Mouse (Mus musculus) stomach, embryonic 15.5 days (tissue): Measurements from ENCODE around the gene Zfp788. TPM values are rescaled to one million over a fixed set of nuclear protein-coding genes. Genes with fewer than 3 reads are reported as not detected.

ENCODE experiments used
- polyA plus RNA-seq: library from polyadenylated mRNA; unstranded; fragments of >200 nt; fragmentation: Nextera tagmentation; extraction: Ambion mirVana; gene quantifications from 2 replicates; pipeline ENCODE4 v1.2.1, GENCODE M21; 2015

The Zfp788 gene
- polyA plus RNA-seq, 1 experiment from 2014 or later: 9.6 TPM

Other genes starting within 250 kb of the Zfp788 start
- 13.2 and 14.0 TPM in 2 replicates for gene AI987944, start 239.8 kb upstream of the Zfp788 start, polyA plus RNA-seq
- gene Vmn2r57, start 184.5 kb upstream of the Zfp788 start, polyA plus RNA-seq: 0.14 and 0.22 TPM in 2 replicates
- 0.08 and 0.14 TPM in 2 replicates for gene Gm20449, start 133.8 kb upstream of the Zfp788 start, polyA plus RNA-seq
- gene AW146154, start 133.3 kb upstream of the Zfp788 start, polyA plus RNA-seq: 10.9 and 11.4 TPM in 2 replicates
- gene Gm6871, start 59.5 kb upstream of the Zfp788 start, polyA plus RNA-seq: 0.09 TPM in 1 of 2 replicates, not detected in the other
- gene 2610021A01Rik, start 34.0 kb upstream of the Zfp788 start, polyA plus RNA-seq: 11.0 and 12.1 TPM in 2 replicates
- gene Vmn2r58, start 239.5 kb downstream of the Zfp788 start, polyA plus RNA-seq: not detected in 2 replicates